Mouse (Mus musculus): ENCODE measurements around the gene Galnt5. TPM values are rescaled to one million over a fixed set of nuclear protein-coding genes. Genes with fewer than 3 reads are reported as not detected.

Galnt5 gene
- polyA plus RNA-seq, 1 experiment from 2014 or later = 2.1 TPM

Other genes with a start within 250 kb of the Galnt5 start
- 0.05 TPM in 1 of 2 replicates, not detected in the other for gene Ermn, start 55.0 kb downstream of the Galnt5 start, polyA plus RNA-seq (2015; fragmentation: Nextera tagmentation; extraction: Ambion mirVana)
- 3.8 and 4.6 TPM in 2 replicates for gene Cytip, start 197.6 kb downstream of the Galnt5 start, polyA plus RNA-seq (2015; fragmentation: Nextera tagmentation; extraction: Ambion mirVana)